Mouse (Mus musculus): ENCODE data around the gene Abcg5. TPM values are rescaled to one million over a fixed set of nuclear protein-coding genes. Genes with fewer than 3 reads are reported as not detected.

Abcg5 gene
- total and polyA plus RNA-seq, 3 experiments = not detected

DNA sequence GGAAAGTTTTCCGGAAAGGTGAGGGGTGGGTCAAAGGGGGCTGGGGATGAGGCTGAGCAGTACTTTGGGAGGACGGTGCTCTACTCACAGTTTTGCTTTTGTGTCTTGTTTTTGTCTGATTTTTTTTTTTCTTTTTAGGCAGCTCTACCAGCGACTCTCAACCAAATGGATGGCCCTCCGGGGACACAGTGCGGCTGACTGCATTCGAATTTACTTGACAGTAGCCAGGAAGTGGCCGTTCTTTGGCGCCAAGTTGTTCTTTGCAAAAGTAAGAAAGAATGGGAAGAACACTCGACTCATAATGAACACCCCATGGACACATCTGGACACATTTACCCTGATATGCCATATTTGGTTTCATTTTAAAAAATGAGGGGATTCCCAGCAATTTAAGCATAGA is 71.3 kb downstream of the Abcg5 start:
- Histone ChIP-seq H3K9me3 (replicated peaks; ENCODE audit: insufficient read depth, low read length) (no peaks in the 10 kb centered on the region), H3K4me3 (ENCODE audit: control insufficient read depth in 1 of 2, insufficient read depth in 1 of 2, low read depth in 2 of 2, low read length in 2 of 2) (no peak overlapping the region), H3K4me1 (ENCODE audit: control insufficient read depth in 1 of 2, insufficient read depth in 2 of 2, low read length in 2 of 2) (no peaks in the 10 kb centered on the region), H3K27ac (ENCODE audit: control insufficient read depth, low read depth, low read length) (no peak overlapping the region), H3K27me3 (ENCODE audit: control insufficient read depth in 1 of 2, insufficient read depth in 2 of 2, low read length in 2 of 2) (no peaks in the 10 kb centered on the region; a peak in 1 of 4 replicates), H3K36me3 (ENCODE audit: control insufficient read depth in 1 of 2, insufficient read depth in 2 of 2, low read length in 2 of 2) (no peaks in the 10 kb centered on the region), H3K9ac (ENCODE audit: control insufficient read depth, low read depth, low read length, poor library complexity, severe bottlenecking) (no peak overlapping the region), H3K79me2 (ENCODE audit: control insufficient read depth, insufficient read depth, low read length, poor library complexity) (no peaks in the 10 kb centered on the region)
- TF ChIP-seq CHD2 (IDR thresholded peaks at IDR 0.05; ENCODE audit: low read length) = no peak
- DNase-seq (ENCODE audit: low read depth, low spot score) = no peak

DNA sequence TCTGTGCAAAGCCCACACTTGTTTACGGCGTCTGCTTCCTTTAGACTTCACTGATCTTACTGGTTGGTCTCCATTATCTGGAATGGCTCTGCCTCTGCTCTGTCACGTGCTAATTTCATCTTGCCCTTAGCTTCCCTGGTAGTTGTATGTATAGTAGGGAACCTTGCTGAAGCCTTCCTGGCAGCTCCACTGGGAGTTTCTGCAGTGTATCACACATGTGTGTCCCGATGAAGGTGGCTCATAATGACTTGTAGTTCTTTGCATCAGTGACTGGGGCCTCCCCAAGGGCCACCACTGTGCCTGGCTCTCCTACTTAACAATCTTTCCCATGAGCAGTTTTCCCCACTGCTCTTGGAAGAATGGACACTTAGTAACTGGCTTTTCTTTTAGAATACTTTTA is 74.2 kb downstream of the Abcg5 start:
- H3K36me3 ChIP-seq (ENCODE audit: control insufficient read depth in 1 of 2, insufficient read depth in 2 of 2, low read length in 2 of 2) = no peaks in the 10 kb centered on the region
- no peak overlapping the region for H3K27ac ChIP-seq (ENCODE audit: control insufficient read depth, low read depth, low read length)
- no peaks in the 10 kb centered on the region for H3K9me3 ChIP-seq (replicated peaks; ENCODE audit: insufficient read depth, low read length)
- TF ChIP-seq MYB (IDR thresholded peaks at IDR 0.05; ENCODE audit: low read depth, low read length) (no peak), TAL1 (IDR thresholded peaks at IDR 0.05; ENCODE audit: low read length) (no peak), TCF12 (IDR thresholded peaks at IDR 0.05; ENCODE audit: low read depth, low read length) (no peak), MAX (IDR thresholded peaks at IDR 0.05; ENCODE audit: low read length) (no peak), JUND (IDR thresholded peaks at IDR 0.05; ENCODE audit: low read depth, low read length) (no peak), NRF1 (IDR thresholded peaks at IDR 0.05; ENCODE audit: insufficient read depth, low read depth, low read length, poor library complexity, severe bottlenecking) (no peak), ZKSCAN1 (IDR thresholded peaks at IDR 0.05; ENCODE audit: low read depth, low read length) (no peak), HCFC1 (IDR thresholded peaks at IDR 0.05; ENCODE audit: low read depth, low read length) (no peak), USF1 (IDR thresholded peaks at IDR 0.05; ENCODE audit: low read depth, low read length) (no peak), MXI1 (IDR thresholded peaks at IDR 0.05; ENCODE audit: low read depth, low read length) (no peak), NELFE (IDR thresholded peaks at IDR 0.05; ENCODE audit: low read depth, low read length) (no peak), MAZ (IDR thresholded peaks at IDR 0.05; ENCODE audit: low read depth, low read length) (no peak), MAFK (IDR thresholded peaks at IDR 0.05; ENCODE audit: borderline replicate concordance, low read depth, low read length) (no peak), POLR2AphosphoS2 (IDR thresholded peaks at IDR 0.05; ENCODE audit: low read length) (no peak), POLR2A (IDR thresholded peaks at IDR 0.05; ENCODE audit: control insufficient read depth in 1 of 2, insufficient read depth in 1 of 2, low read depth in 1 of 2, low read length in 2 of 2, poor library complexity in 1 of 2) (no peak), CHD2 (IDR thresholded peaks at IDR 0.05; ENCODE audit: low read length) (no peak), MEF2A (IDR thresholded peaks at IDR 0.05; ENCODE audit: extremely low read depth, insufficient replicate concordance, low read depth, low read length, poor library complexity, severe bottlenecking) (no peak), POLR2AphosphoS5 (IDR thresholded peaks at IDR 0.05; ENCODE audit: borderline replicate concordance, low read depth, low read length) (no peak), SIN3A (IDR thresholded peaks at IDR 0.05; ENCODE audit: low read length) (no peak), KAT2A (conservative IDR thresholded peaks at IDR 0.05; ENCODE audit: low read depth, low read length) (no peak)
- DNase-seq (ENCODE audit: low read depth, low spot score) = no peak
- H3K9ac ChIP-seq (ENCODE audit: control insufficient read depth, low read depth, low read length, poor library complexity, severe bottlenecking) = no peak overlapping the region
- no peaks in the 10 kb centered on the region for H3K4me1 ChIP-seq (ENCODE audit: control insufficient read depth in 1 of 2, insufficient read depth in 2 of 2, low read length in 2 of 2)
- H3K27me3 ChIP-seq (ENCODE audit: control insufficient read depth in 1 of 2, insufficient read depth in 2 of 2, low read length in 2 of 2) = no peaks in the 10 kb centered on the region; a peak in 1 of 4 replicates
- no peak overlapping the region for H3K4me3 ChIP-seq (ENCODE audit: control insufficient read depth in 1 of 2, insufficient read depth in 1 of 2, low read depth in 2 of 2, low read length in 2 of 2)
- H3K79me2 ChIP-seq (ENCODE audit: control insufficient read depth, insufficient read depth, low read length, poor library complexity) = no peaks in the 10 kb centered on the region

Other genes with a start within 250 kb of the Abcg5 start
- 17.5 and 19.8 TPM in 2 replicates for gene Thada, start 216.8 kb downstream of the Abcg5 start, total RNA-seq (2012; rRNA removed)
- 10 to 100 TPM in 1 of 2 experiments, not detected in 1; 20.6 TPM for gene Thada, start 216.8 kb downstream of the Abcg5 start, polyA plus RNA-seq (2012; ENCODE audit: insufficient read depth in 1 of 2, insufficient read length in 2 of 2, low read depth in 1 of 2, low replicate concordance in 2 of 2, missing spikeins in 1 of 2)
- gene Plekhh2, start 171.1 kb downstream of the Abcg5 start, total RNA-seq (2012; rRNA removed) = 0.03 and 0.04 TPM in 2 replicates
- not detected for gene Plekhh2, start 171.1 kb downstream of the Abcg5 start, polyA plus RNA-seq (2012; ENCODE audit: insufficient read depth in 1 of 2, insufficient read length in 2 of 2, low read depth in 1 of 2, low replicate concordance in 2 of 2, missing spikeins in 1 of 2)
- gene Dync2li1, start 56.5 kb downstream of the Abcg5 start, total RNA-seq (2012; rRNA removed) = not detected in 2 replicates
- under 1 TPM in 1 of 2 experiments, not detected in 1; 0.08 TPM for gene Dync2li1, start 56.5 kb downstream of the Abcg5 start, polyA plus RNA-seq (2012; ENCODE audit: insufficient read depth in 1 of 2, insufficient read length in 2 of 2, low read depth in 1 of 2, low replicate concordance in 2 of 2, missing spikeins in 1 of 2)
- gene Abcg8, start 6.7 kb downstream of the Abcg5 start, total RNA-seq (2012; rRNA removed) = not detected in 2 replicates
- gene Abcg8, start 6.7 kb downstream of the Abcg5 start, polyA plus RNA-seq (2012; ENCODE audit: insufficient read depth in 1 of 2, insufficient read length in 2 of 2, low read depth in 1 of 2, low replicate concordance in 2 of 2, missing spikeins in 1 of 2) = not detected
- 97.9 and 99.1 TPM in 2 replicates for gene Lrpprc, start 107.8 kb upstream of the Abcg5 start, total RNA-seq (2012; rRNA removed)
- gene Lrpprc, start 107.8 kb upstream of the Abcg5 start, polyA plus RNA-seq (2012; ENCODE audit: insufficient read depth in 1 of 2, insufficient read length in 2 of 2, low read depth in 1 of 2, low replicate concordance in 2 of 2, missing spikeins in 1 of 2) = 100 to 1,000 TPM in 1 of 2 experiments, 10 to 100 TPM in 1; 82.6 to 204 TPM

Data from MEL (cell line).